Comparison of ENCODE assay signal across 11 mouse cellular contexts in genomic region chr2:33783419-33783818, GRCm38 (mm10).
DNase-seq lines count a peak whose midpoint lies in the region; ATAC-seq and TF ChIP-seq lines count a peak whose summit lies in the region.
"Had no signal": no experiment of that assay in that cellular context is flagged by ENCODE, and none has a peak within 500 bp of the region (broad histone marks: within the 10 kb centered on the region; RNA-seq: fewer than 3 reads in every experiment).

No protein-coding gene starts in this region.

- H3K36me3 ChIP-seq in hindbrain, embryonic 16.5 days (ENCODE audit: control insufficient read depth, insufficient read depth, low read length): no peaks in the 10 kb centered on the region
- H3K36me3 ChIP-seq in thymus, adult 2 months (ENCODE audit: control insufficient read depth, insufficient read depth, low read length): no peaks in the 10 kb centered on the region; the same call in 1 of the 2 replicates

- no peaks in the 10 kb centered on the region for H3K27me3 ChIP-seq in hindbrain, embryonic 16.5 days (replicated peaks; ENCODE audit: control insufficient read depth, insufficient read depth, low read length)
- no peaks in the 10 kb centered on the region for H3K27me3 ChIP-seq in thymus, adult 2 months (ENCODE audit: control insufficient read depth, insufficient read depth, low read length)
- H3K27me3 ChIP-seq: midbrain, embryonic 12.5 days had no signal

- DNase-seq in cerebellum, postnatal 4 days (ENCODE audit: low spot score in 2 of 2): no peak
- no peak for DNase-seq in layer of hippocampus, adult 2 months (ENCODE audit: low spot score in 2 of 2)
- DNase-seq in layer of hippocampus, adult 9-10 months (ENCODE audit: low spot score): no peak
- DNase-seq in cerebellum, postnatal 14 days: peak; percentile 38 to 61
- no peak for DNase-seq in thymus, adult 2 months
- DNase-seq in adrenal gland, postnatal 10 days: no peak
- DNase-seq: adrenal gland, adult 8-10 months had no signal

- no peak overlapping the region for H3K27ac ChIP-seq in layer of hippocampus, adult 2 months
- peak overlapping the region; percentile 23; the same call in 1 of the 2 replicates for H3K27ac ChIP-seq in hindbrain, embryonic 16.5 days (ENCODE audit: low read depth, low read length)
- H3K27ac ChIP-seq in thymus, adult 2 months (ENCODE audit: control insufficient read depth, insufficient read depth, low read length): no peak overlapping the region
- H3K27ac ChIP-seq: midbrain, embryonic 12.5 days had no signal

- WGBS in hindbrain, embryonic 16.5 days: 76% methylated on average over 7 of the region's 7 CpGs
- 91% methylated on average over 7 of the region's 7 CpGs for WGBS in thymus, adult 2 months

- peaks cover 33% of the 10 kb centered on the region for H3K4me1 ChIP-seq in hindbrain, embryonic 16.5 days (ENCODE audit: control insufficient read depth, insufficient read depth, low read depth, low read length)
- H3K4me1 ChIP-seq in thymus, adult 2 months (replicated peaks; ENCODE audit: control insufficient read depth, insufficient read depth, low read length): peaks cover 8% of the 10 kb centered on the region

- no peaks in the 10 kb centered on the region for H3K9me3 ChIP-seq in hindbrain, embryonic 16.5 days (ENCODE audit: control insufficient read depth, low read length)

- no peak overlapping the region for H3K4me3 ChIP-seq in layer of hippocampus, adult 2 months
- no peak overlapping the region for H3K4me3 ChIP-seq in hindbrain, embryonic 16.5 days (ENCODE audit: low read length)
- H3K4me3 ChIP-seq in thymus, adult 2 months (ENCODE audit: control insufficient read depth, insufficient read depth, low read length): no peak overlapping the region
- H3K4me3 ChIP-seq: midbrain, embryonic 12.5 days had no signal

- peak; percentile 43 for TF ChIP-seq CTCF in layer of hippocampus, adult 2 months (conservative IDR thresholded peaks at IDR 0.05)
- TF ChIP-seq CTCF in thymus, adult 2 months (IDR thresholded peaks at IDR 0.05; ENCODE audit: borderline replicate concordance, control insufficient read depth, extremely low read depth, insufficient read depth, low read length, poor library complexity): no peak

- H3K9ac ChIP-seq in hindbrain, embryonic 16.5 days (ENCODE audit: low read depth, low read length): no peak overlapping the region
- H3K9ac ChIP-seq: midbrain, embryonic 12.5 days had no signal

- H3K4me2 ChIP-seq in hindbrain, embryonic 16.5 days (ENCODE audit: low read length): no peak overlapping the region
- H3K4me2 ChIP-seq: liver, embryonic 11.5 days; midbrain, embryonic 12.5 days had no signal

- peak; percentile 73 for ATAC-seq in cerebellum, adult (ENCODE audit: insufficient number of reproducible peaks, low FRiP score, low TSS enrichment)
- ATAC-seq in hindbrain, embryonic 16.5 days: no peak

- no peak for TF ChIP-seq POLR2A in thymus, adult 2 months (IDR thresholded peaks at IDR 0.05; ENCODE audit: control insufficient read depth, extremely low read depth, insufficient read depth, low read length, poor library complexity)

Comparison
In these comparisons a context has a peak if more than half of its experiments do, and no peak if none do; other contexts are left out.
1. DNase-seq: peak in cerebellum, postnatal 14 days (2 of 2); none in cerebellum, postnatal 4 days (0 of 2), layer of hippocampus, adult 2 months (0 of 2), layer of hippocampus, adult 9-10 months (single experiment), thymus, adult 2 months (single experiment) and adrenal gland, postnatal 10 days (single experiment).